Mouse (Mus musculus): ENCODE data around the gene Foxi2. TPM values are rescaled to one million over a fixed set of nuclear protein-coding genes. Genes with fewer than 3 reads are reported as not detected.

Gene Foxi2
- not detected in 2 replicates for polyA plus RNA-seq (2015; fragmentation: Nextera tagmentation; extraction: Ambion mirVana)

GRCm38 (mm10) chr7:135410237-135410965 is at the start of gene Foxi2:
TSS of gene Foxi2 (plus strand) at chr7:135410308.

Other genes starting within 250 kb of the Foxi2 start
- gene Nps, start 151.6 kb upstream of the Foxi2 start, polyA plus RNA-seq (2015; fragmentation: Nextera tagmentation; extraction: Ambion mirVana): 0.16 TPM in 1 of 2 replicates, not detected in the other
- not detected in 2 replicates for gene Clrn3, start 118.3 kb downstream of the Foxi2 start, polyA plus RNA-seq (2015; fragmentation: Nextera tagmentation; extraction: Ambion mirVana)
- 3.4 and 4.2 TPM in 2 replicates for gene Ptpre, start 127.2 kb downstream of the Foxi2 start, polyA plus RNA-seq (2015; fragmentation: Nextera tagmentation; extraction: Ambion mirVana)